Mouse (Mus musculus): ENCODE results near the gene Shcbp1.

- TF ChIP-seq GABPA (IDR thresholded peaks at IDR 0.05; ENCODE audit: insufficient replicate concordance, low read depth, low read length) (no peak), EP300 (IDR thresholded peaks at IDR 0.05; ENCODE audit: low read length) (no peak), POLR2A (IDR thresholded peaks at IDR 0.05; ENCODE audit: low read depth, low read length) (no peak), CTCF (conservative IDR thresholded peaks at IDR 0.05 in 1 of 2, IDR thresholded peaks at IDR 0.05 in 1 of 2; ENCODE audit: low read depth in 2 of 2, low read length in 2 of 2) (peak; percentile 33 to 80; a peak in 3 of 4 replicates), MXI1 (IDR thresholded peaks at IDR 0.05; ENCODE audit: low read depth, low read length) (no peak)
Measured at GRCm38 (mm10) chr8:4730942-4731341, 48.4 kb downstream of the Shcbp1 start.

All from CH12.LX (cell line).